Mouse (Mus musculus) embryonic facial prominence, embryonic 10.5 days (tissue): ENCODE data around the gene Nacc1. TPM values are rescaled to one million over a fixed set of nuclear protein-coding genes. Genes with fewer than 3 reads are reported as not detected.
"Not testable (repeated sequence)": the region's sequence is repeated elsewhere in the genome, so short reads cannot be mapped to it uniquely, and the experiment has no call there.

Source experiments
- DNase-seq: peaks from one replicate; pipeline ENCODE4 v3.0.0-alpha.2; 2017; ENCODE audit warnings: low spot score
- H3K27ac ChIP-seq: fragments of 300-500 bp; sonication (generic); replicated peaks from 2 replicates; pipeline ENCODE4 v1.5.1; 2016; ENCODE audit warnings: mild to moderate bottlenecking
- H3K27me3 ChIP-seq: fragments of 300-500 bp; sonication (generic); replicated peaks from 2 replicates; pipeline ENCODE4 v1.6.1; 2016; ENCODE audit warnings: low read depth, mild to moderate bottlenecking; ENCODE audit not compliant: poor library complexity, severe bottlenecking
- H3K36me3 ChIP-seq: fragments of 300-500 bp; sonication (generic); replicated peaks from 2 replicates; pipeline ENCODE4 v1.6.1; 2016; ENCODE audit warnings: mild to moderate bottlenecking, moderate library complexity
- H3K4me1 ChIP-seq: fragments of 300-500 bp; sonication (generic); 2 replicates; pipeline ENCODE4 v1.6.1; 2016
- H3K4me3 ChIP-seq: fragments of 300-500 bp; sonication (generic); 2 replicates; pipeline ENCODE4 v1.5.1; 2016; ENCODE audit warnings: mild to moderate bottlenecking, moderate library complexity
- H3K9me3 ChIP-seq: fragments of 300-500 bp; sonication (generic); 2 replicates; pipeline ENCODE4 v1.6.1; 2016; ENCODE audit warnings: mild to moderate bottlenecking
- WGBS: fragments of 180-500 bp; shearing (Covaris S2); methylation state at CpG from one replicate; pipeline ENCODE4 v1.1.7; 2016; 5-methylcytosine and 5-hydroxymethylcytosine counted together
- polyA plus RNA-seq: library from polyadenylated mRNA; unstranded; fragments of >200 nt; fragmentation: Nextera tagmentation; extraction: Ambion mirVana; gene quantifications from 2 replicates; pipeline ENCODE4 v1.2.1, GENCODE M21; 2016

Nacc1 gene
- polyA plus RNA-seq, 1 experiment from 2014 or later, result 30.4 TPM

- Histone ChIP-seq H3K27ac (peak overlapping the region; percentile 95), H3K4me1 (peaks cover 59% of the 10 kb centered on the region), H3K27me3 (peaks cover 6% of the 10 kb centered on the region), H3K36me3 (no peaks in the 10 kb centered on the region), H3K4me3 (peak overlapping the region; percentile 67), H3K9me3 (no peaks in the 10 kb centered on the region)
- 1% methylated on average over 106 of the region's 106 CpGs for WGBS
- DNase-seq, result peak; percentile 95
Observed at GRCm38 (mm10) chr8:84639162-84640009, 48.3 kb downstream of the Nacc1 start.

- H3K27ac ChIP-seq, result peak overlapping the region; percentile 95
- H3K36me3 ChIP-seq, result no peaks in the 10 kb centered on the region
- H3K9me3 ChIP-seq, result no peaks in the 10 kb centered on the region
- H3K4me1 ChIP-seq, result peaks cover 66% of the 10 kb centered on the region
- peak overlapping the region; percentile 67 for H3K4me3 ChIP-seq
- H3K27me3 ChIP-seq, result peaks cover 6% of the 10 kb centered on the region
- DNase-seq, result no peak
- whole genome bisulfite sequencing, result under 1% methylated on average over 50 of the region's 52 CpGs
Observed at GRCm38 (mm10) chr8:84638555-84639161, 49.0 kb downstream of the Nacc1 start.

GRCm38 (mm10) chr8:84637946-84638554, 49.6 kb downstream of the Nacc1 start:
- Histone ChIP-seq H3K27me3 (peaks cover 6% of the 10 kb centered on the region), H3K9me3 (no peaks in the 10 kb centered on the region), H3K4me3 (peak overlapping the region; percentile 67), H3K36me3 (no peaks in the 10 kb centered on the region), H3K4me1 (peaks cover 72% of the 10 kb centered on the region), H3K27ac (peak overlapping the region; percentile 95)
- DNase-seq, result peak; percentile 37
- 30% methylated on average over 8 of the region's 8 CpGs for WGBS

GRCm38 (mm10) chr8:84636051-84636691, 51.5 kb downstream of the Nacc1 start:
- 83% methylated on average over 17 of the region's 17 CpGs for WGBS
- peak overlapping the region; percentile 82 for H3K27ac ChIP-seq
- H3K9me3 ChIP-seq, result no peaks in the 10 kb centered on the region
- H3K36me3 ChIP-seq, result no peaks in the 10 kb centered on the region
- H3K4me1 ChIP-seq, result peaks cover 63% of the 10 kb centered on the region
- DNase-seq, result no peak
- no peak overlapping the region for H3K4me3 ChIP-seq
- H3K27me3 ChIP-seq, result peaks cover 6% of the 10 kb centered on the region

- 77% methylated on average over 14 of the region's 14 CpGs for WGBS
- no peak for DNase-seq
- Histone ChIP-seq H3K36me3 (no peaks in the 10 kb centered on the region), H3K4me3 (no peak overlapping the region), H3K27ac (peak overlapping the region; percentile 82), H3K4me1 (peaks cover 59% of the 10 kb centered on the region), H3K27me3 (peaks cover 6% of the 10 kb centered on the region), H3K9me3 (no peaks in the 10 kb centered on the region)
Observed at GRCm38 (mm10) chr8:84635397-84636050, 52.1 kb downstream of the Nacc1 start.

- no peaks in the 10 kb centered on the region for H3K36me3 ChIP-seq
- H3K4me1 ChIP-seq, result peaks cover 54% of the 10 kb centered on the region
- H3K27ac ChIP-seq, result peak overlapping the region; percentile 82
- H3K4me3 ChIP-seq, result peak overlapping the region; percentile 17; the same call in 1 of the 2 replicates
- no peaks in the 10 kb centered on the region for H3K9me3 ChIP-seq
- peaks cover 6% of the 10 kb centered on the region for H3K27me3 ChIP-seq
- 41% methylated on average over 9 of the region's 9 CpGs for WGBS
- DNase-seq, result peak; percentile 46
Observed at GRCm38 (mm10) chr8:84634849-84635304, 52.8 kb downstream of the Nacc1 start.

GRCm38 (mm10) chr8:84633841-84634584, 53.6 kb downstream of the Nacc1 start:
- Histone ChIP-seq H3K9me3 (no peaks in the 10 kb centered on the region), H3K36me3 (no peaks in the 10 kb centered on the region), H3K27me3 (peaks cover 6% of the 10 kb centered on the region), H3K4me3 (no peak overlapping the region), H3K4me1 (peaks cover 54% of the 10 kb centered on the region), H3K27ac (peak overlapping the region; percentile 48)
- DNase-seq, result no peak
- 53% methylated on average over 10 of the region's 10 CpGs for WGBS

- WGBS, result 94% methylated on average over 4 of the region's 4 CpGs
- peaks cover 6% of the 10 kb centered on the region for H3K27me3 ChIP-seq
- no peak overlapping the region for H3K4me3 ChIP-seq
- DNase-seq, result no peak
- H3K27ac ChIP-seq, result no peak overlapping the region
- H3K4me1 ChIP-seq, result peaks cover 38% of the 10 kb centered on the region
- no peaks in the 10 kb centered on the region for H3K9me3 ChIP-seq
- no peaks in the 10 kb centered on the region for H3K36me3 ChIP-seq
Observed at GRCm38 (mm10) chr8:84631813-84632212, 55.8 kb downstream of the Nacc1 start.

GRCm38 (mm10) chr8:84630145-84630544, 57.5 kb downstream of the Nacc1 start:
- Histone ChIP-seq H3K9me3 (no peaks in the 10 kb centered on the region), H3K27me3 (no peaks in the 10 kb centered on the region), H3K27ac (no peak overlapping the region), H3K4me1 (peaks cover 22% of the 10 kb centered on the region), H3K4me3 (no peak overlapping the region), H3K36me3 (no peaks in the 10 kb centered on the region)
- DNase-seq, result no peak
- WGBS, result 83% methylated on average over 4 of the region's 4 CpGs

GRCm38 (mm10) chr8:84629586-84629985, 58.1 kb downstream of the Nacc1 start:
- 72% methylated on average over 11 of the region's 11 CpGs for WGBS
- no peak overlapping the region for H3K4me3 ChIP-seq
- no peak overlapping the region for H3K27ac ChIP-seq
- H3K4me1 ChIP-seq, result peaks cover 16% of the 10 kb centered on the region
- no peaks in the 10 kb centered on the region for H3K9me3 ChIP-seq
- no peak for DNase-seq
- no peaks in the 10 kb centered on the region for H3K36me3 ChIP-seq
- H3K27me3 ChIP-seq, result no peaks in the 10 kb centered on the region

- H3K4me1 ChIP-seq, H3K36me3 ChIP-seq, DNase-seq, H3K9me3 ChIP-seq, H3K27ac ChIP-seq, H3K4me3 ChIP-seq: not testable (repeated sequence)
- 83% methylated on average over 4 of the region's 4 CpGs for WGBS
- H3K27me3 ChIP-seq, result peaks cover 12% of the 10 kb centered on the region
Observed at GRCm38 (mm10) chr8:84623425-84623824, 64.2 kb downstream of the Nacc1 start.
